Mouse (Mus musculus) large intestine, adult 2 months (tissue): ENCODE results near the gene Cxcl10. TPM values are rescaled to one million over a fixed set of nuclear protein-coding genes. Genes with fewer than 3 reads are reported as not detected.

Source experiments
- DNase-seq: peaks from one replicate; pipeline ENCODE4 v3.0.0-alpha.2; 2012; ENCODE audit warnings: low read depth, low spot score
- WGBS: fragments of 180-500 bp; shearing (Covaris S2); methylation state at CpG from one replicate; pipeline ENCODE4 v1.1.7; 2018; 5-methylcytosine and 5-hydroxymethylcytosine counted together
- polyA plus RNA-seq: library from polyadenylated mRNA; depleted of rRNA; stranded (reverse); fragments of >200 nt; gene quantifications from 2 replicates; pipeline ENCODE4 v1.2.3, GENCODE M21; 2012; rRNA removed

Gene Cxcl10
- polyA plus RNA-seq, 1 experiment = 20.6 TPM

DNA sequence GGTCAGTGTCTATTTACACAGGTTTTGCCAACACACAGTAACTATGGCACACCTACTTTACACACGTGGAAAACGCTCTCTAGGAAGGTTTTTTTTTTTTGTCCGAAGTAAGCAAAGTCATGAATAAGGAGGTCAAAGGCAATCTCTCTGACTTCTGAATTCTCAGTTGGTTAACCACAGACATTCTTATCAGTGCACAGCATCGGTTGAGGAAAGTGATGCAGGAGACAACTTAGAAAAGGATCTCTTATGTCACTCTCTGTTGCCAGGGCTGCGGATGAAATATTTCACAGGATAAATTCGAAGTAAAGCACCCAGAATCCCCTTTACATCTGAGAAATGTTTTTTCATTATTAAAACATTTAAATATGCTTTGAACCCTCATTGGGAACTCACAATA, 21.3 kb downstream of the Cxcl10 start:
- WGBS = 31% methylated on average over 6 of the region's 6 CpGs
- no peak for DNase-seq

DNA sequence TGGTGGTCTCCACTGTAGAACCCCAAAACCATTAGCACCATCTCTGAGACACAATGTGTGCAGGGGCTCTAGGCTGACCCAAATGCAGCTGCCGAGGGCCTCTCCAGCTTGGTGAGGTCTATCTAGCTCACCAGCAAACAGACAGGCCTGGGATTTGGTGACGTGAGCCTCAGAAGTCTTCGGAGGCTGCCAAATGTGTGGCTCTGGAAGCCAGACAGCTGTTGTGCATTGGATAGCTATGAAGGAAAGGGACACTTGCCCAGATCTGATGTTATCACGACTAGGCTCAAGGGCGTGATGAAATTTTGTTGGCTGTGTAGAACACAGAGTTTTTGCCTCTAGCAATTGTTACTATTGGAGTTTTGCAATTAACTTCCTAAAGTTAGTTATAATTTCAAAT, 25.4 kb downstream of the Cxcl10 start:
- WGBS = 63% methylated on average over 5 of the region's 5 CpGs
- no peak for DNase-seq

GRCm38 (mm10) chr5:92322612-92323011, 26.1 kb downstream of the Cxcl10 start:
- 66% methylated on average over 4 of the region's 4 CpGs for WGBS
- no peak for DNase-seq

DNA sequence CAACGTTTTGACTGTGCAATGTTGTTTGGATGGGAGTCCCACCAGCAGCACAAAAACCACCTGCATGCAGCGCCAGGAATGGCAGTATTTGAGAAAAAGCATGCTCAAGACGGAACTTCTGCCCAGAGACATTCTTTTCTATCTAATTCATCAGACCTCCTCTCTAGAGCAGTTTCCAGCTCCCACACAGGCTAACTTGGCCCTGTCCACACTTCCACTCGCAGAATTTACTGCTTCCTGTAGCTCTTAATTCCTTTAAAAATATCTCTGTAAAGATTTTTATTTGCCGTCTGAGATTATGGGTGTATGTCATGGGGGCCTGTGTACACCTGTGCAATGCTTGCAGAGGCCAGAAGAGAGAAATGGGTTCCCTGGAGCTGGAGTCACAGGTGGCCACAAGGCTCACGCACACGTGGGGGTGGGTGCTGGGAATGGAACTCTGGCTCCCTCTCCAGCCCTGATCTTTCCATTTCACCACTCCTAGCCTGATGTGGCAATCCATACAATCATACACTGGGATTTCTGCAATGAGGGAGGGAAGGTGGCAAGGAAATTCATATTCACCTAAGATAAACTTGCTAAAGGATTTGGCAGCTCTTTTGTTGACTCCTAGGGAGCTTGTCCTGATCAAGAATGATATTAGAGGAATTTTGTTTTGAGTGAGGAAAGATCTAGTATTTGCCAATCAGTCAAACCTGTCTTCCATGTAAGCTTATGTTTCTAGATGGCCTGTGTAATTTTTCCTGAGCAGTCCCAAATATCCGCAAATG, 26.9 kb downstream of the Cxcl10 start:
- DNase-seq = no peak
- WGBS = 49% methylated on average over 8 of the region's 8 CpGs

GRCm38 (mm10) chr5:92318596-92318995, 30.1 kb downstream of the Cxcl10 start:
- 85% methylated on average over 14 of the region's 14 CpGs for WGBS
- no peak for DNase-seq

- no peak for DNase-seq
- 66% methylated on average over 7 of the region's 7 CpGs for whole genome bisulfite sequencing
These were observed 30.6 kb downstream of the Cxcl10 start for GRCm38 (mm10) chr5:92318119-92318518.

GRCm38 (mm10) chr5:92313776-92314175, 34.9 kb downstream of the Cxcl10 start:
- no peak for DNase-seq
- 35% methylated on average over 7 of the region's 7 CpGs for WGBS

GRCm38 (mm10) chr5:92312046-92312715, 36.5 kb downstream of the Cxcl10 start:
- WGBS = 12% methylated on average over 13 of the region's 13 CpGs
- DNase-seq = no peak

DNA sequence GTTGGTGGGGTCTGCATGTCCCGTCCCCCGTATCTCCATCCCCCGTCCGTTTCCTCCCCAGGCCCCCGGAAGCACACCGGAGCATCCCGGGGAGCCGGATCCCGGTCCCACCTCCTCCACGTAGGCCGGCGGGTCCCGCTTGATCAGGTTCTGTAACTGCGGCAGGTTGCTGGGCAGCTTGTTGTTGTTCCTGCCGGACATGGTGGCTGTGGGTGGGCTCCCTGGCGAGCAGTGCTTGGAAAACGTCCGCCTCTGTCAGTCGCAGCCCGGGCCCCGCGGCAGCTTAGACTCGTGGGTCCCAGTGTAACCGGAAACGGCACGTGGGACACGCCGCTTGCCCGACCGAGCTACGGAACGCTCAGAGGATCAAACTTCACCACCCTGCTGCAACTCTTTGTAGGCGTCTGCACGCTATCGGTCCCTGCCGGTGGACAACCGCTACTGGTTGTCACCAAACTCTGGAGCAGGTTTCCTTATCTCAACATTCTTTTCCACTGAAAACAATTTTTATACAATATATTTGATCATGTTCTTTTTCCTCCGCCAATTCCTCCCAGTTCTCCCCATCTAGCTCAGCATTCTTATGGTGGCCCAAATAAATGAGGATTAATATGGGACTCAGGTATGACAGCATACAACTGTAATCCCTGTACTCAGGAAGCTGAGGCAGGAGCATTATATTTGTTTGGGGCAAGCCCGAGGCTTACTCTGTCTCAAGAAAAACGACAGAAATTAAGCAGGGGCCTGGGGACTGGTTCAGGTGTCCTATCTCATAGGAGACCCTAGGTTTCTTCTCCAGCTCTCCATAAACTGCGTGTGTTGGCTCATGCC, 38.8 kb downstream of the Cxcl10 start, which contains the start of gene Sdad1:
TSS of gene Sdad1 (minus strand) at position 799 of the 831 bp plus-strand sequence.
- 3% methylated on average over 41 of the region's 41 CpGs for WGBS
- DNase-seq = peak; percentile 87

- DNase-seq = no peak
- 82% methylated on average over 3 of the region's 3 CpGs for WGBS
These were observed 44.4 kb downstream of the Cxcl10 start for GRCm38 (mm10) chr5:92304291-92304690.

GRCm38 (mm10) chr5:92302149-92302840, 46.4 kb downstream of the Cxcl10 start:
- WGBS = 32% methylated on average over 13 of the region's 13 CpGs
- DNase-seq = peak; percentile 45

Other genes with a start within 250 kb of the Cxcl10 start
- gene Uso1, start 211.0 kb downstream of the Cxcl10 start, polyA plus RNA-seq = 23.8 and 41.7 TPM in 2 replicates
- 0.45 and 2.4 TPM in 2 replicates for gene U90926, start 133.5 kb downstream of the Cxcl10 start, polyA plus RNA-seq
- gene Ppef2, start 92.6 kb downstream of the Cxcl10 start, polyA plus RNA-seq = 0.88 and 2.7 TPM in 2 replicates
- 30.2 and 53.1 TPM in 2 replicates for gene Naaa, start 70.7 kb downstream of the Cxcl10 start, polyA plus RNA-seq
- 5.2 and 8.9 TPM in 2 replicates for gene Sdad1, start 38.4 kb downstream of the Cxcl10 start, polyA plus RNA-seq
- 27.1 and 43.7 TPM in 2 replicates for gene Cxcl9, start 20.8 kb downstream of the Cxcl10 start, polyA plus RNA-seq
- 9.2 and 9.3 TPM in 2 replicates for gene Art3, start 17.1 kb downstream of the Cxcl10 start, polyA plus RNA-seq
- 11.9 and 16.6 TPM in 2 replicates for gene Nup54, start 86.3 kb upstream of the Cxcl10 start, polyA plus RNA-seq
- 13.3 and 17.9 TPM in 2 replicates for gene Scarb2, start 157.9 kb upstream of the Cxcl10 start, polyA plus RNA-seq
- gene Fam47e, start 206.2 kb upstream of the Cxcl10 start, polyA plus RNA-seq = not detected in 2 replicates